Mouse (Mus musculus): Measurements from ENCODE around the gene Olfr350.

Olfr350 gene

GRCm38 (mm10) chr2:36846010-36846409 lies at the start of gene Olfr350:
Olfr350 (plus strand) TSS chr2:36846310.
- no peak for DNase-seq (ENCODE audit: low read depth)

DNA sequence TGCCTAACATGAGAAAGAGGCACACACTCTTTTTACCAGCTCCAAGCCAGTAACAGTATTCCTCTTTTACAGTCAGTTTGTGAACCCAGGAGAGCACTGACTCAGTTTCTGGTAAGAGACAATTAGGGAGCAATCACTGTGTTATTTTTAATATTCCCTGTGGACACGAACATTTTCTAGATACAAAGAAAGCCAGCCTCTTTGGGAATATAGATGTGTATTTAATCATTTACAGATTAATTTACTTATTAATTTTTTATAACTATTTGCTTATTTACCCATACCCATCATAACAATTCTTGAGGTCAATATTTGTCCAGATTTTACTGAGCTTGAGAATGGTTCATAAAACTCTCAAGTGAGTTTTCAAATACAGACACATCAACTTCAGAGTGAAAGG lies 29.2 kb upstream of the Olfr350 start, which contains the start of gene Olfr3:
TSS of gene Olfr3 (minus strand) at position 101 of the 400 bp plus-strand sequence.
- no peak for DNase-seq (ENCODE audit: low read depth)

GRCm38 (mm10) chr2:36862560-36862959 lies 16.4 kb downstream of the Olfr350 start, which contains the start of gene Olfr351:
Olfr351 (minus strand) TSS chr2:36862660.
- DNase-seq (ENCODE audit: low read depth): no peak

GRCm38 (mm10) chr2:36868160-36868559 lies 22.1 kb downstream of the Olfr350 start, which contains the start of gene Olfr352:
Olfr352 (plus strand) TSS chr2:36868460.
- no peak for DNase-seq (ENCODE audit: low read depth)

- DNase-seq (ENCODE audit: low read depth): no peak
Measured at GRCm38 (mm10) chr2:36892836-36893235, 46.7 kb downstream of the Olfr350 start, which contains the start of gene Olfr353. Olfr353 (minus strand) TSS chr2:36892936.

DNA sequence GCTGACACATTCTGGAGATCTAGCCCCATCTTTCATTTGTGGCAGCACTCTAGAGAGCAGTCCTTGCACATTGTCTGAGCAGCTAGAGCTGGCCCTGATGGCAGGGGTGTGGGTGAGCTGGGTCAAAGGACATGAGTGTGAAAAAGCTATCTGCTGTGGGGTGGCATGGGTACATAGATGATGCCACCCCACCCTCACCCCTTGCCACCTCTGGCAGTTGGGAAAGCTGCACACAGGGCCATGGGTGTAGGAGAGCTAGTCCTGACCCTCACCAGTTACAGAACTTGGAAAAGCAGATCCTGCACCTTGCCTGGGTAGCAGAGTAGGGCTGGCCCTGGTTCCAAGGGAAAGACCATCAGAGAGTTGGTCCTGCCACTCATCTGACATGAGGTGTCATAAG lies 51.0 kb downstream of the Olfr350 start:
- DNase-seq (ENCODE audit: low read depth): no peak
